Mouse (Mus musculus) frontal cortex, postnatal 10 days (tissue): Measurements from ENCODE around the gene Hist1h4f.

Source experiments
- DNase-seq, 2 experiments: peaks; one replicate each; pipeline ENCODE4 v3.0.0; 2022; ENCODE audit warnings: low spot score in 2 of 2, mixed read lengths in 1 of 2

The Hist1h4f gene

DNA sequence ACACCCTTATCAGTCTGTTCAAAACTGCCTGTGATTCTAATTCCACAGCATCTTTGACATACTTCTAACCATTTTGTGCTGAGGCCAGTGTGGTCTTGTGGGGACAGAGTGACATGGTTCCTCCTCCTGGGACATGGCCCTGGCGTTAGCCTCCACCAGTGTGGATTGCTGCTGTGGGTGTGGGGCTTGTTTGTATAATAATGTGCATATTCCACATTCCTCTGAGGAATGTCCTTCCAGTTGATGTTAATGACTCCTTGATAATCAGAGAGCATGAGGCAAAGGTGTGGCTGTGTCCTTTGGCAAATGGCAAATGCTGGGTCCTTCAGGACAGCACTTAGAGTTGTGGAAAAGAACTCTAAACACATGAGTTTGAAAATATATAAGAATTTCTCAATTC lies 37.9 kb downstream of the Hist1h4f start:
- DNase-seq: no peak

DNA sequence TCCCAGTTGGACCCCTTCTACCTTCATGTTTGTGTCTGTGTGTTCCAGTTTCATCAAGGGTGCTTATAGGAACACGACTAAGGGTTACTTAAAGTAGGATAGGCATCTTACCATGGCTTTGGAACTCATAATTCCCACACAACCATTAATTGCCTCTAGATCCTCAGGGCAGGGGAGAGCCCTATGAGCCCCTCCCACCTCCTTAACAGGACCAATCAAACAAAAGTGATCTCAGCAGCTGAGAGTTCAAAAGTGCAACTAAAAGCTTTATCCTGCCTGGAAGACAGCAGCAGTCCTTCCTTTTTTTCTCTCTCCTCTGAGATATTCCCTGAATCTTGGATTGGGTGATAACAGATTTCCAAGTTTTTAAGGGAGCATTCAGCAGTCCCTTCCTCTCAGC lies 41.3 kb downstream of the Hist1h4f start:
- DNase-seq: no peak

DNA sequence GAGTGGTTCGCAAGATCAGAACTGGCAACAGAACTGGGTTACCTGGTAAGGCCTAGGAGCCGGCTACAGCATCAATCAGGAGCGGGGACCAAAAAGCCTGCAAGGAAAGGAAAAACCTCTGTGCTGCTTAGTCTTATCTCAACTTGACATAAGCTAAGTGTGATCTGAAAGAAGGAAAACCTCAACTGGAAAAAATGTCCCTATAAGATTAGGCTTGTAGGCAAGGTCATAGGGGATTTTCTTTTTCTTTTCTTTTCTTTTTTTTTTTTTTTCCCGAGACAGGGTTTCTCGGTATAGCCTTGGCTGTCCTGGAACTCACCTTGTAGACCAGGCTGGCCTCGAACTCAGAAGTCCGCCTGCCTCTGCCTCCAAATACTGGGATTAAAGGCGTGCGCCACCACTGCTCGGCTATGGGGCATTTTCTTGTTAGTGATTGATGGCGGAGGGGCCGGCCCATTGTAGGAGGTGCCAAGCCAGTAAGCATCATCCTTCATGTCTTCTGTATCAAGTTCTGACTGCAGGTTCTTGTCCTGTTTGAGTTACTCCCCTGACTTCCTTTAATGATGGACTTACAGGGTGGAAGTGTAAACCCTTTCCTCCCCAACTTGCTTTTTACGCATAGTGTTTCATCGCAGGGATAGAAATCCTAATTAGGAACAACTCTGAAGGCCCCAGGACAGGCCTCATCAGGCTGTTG lies 44.5 kb downstream of the Hist1h4f start:
- DNase-seq: no peak

DNA sequence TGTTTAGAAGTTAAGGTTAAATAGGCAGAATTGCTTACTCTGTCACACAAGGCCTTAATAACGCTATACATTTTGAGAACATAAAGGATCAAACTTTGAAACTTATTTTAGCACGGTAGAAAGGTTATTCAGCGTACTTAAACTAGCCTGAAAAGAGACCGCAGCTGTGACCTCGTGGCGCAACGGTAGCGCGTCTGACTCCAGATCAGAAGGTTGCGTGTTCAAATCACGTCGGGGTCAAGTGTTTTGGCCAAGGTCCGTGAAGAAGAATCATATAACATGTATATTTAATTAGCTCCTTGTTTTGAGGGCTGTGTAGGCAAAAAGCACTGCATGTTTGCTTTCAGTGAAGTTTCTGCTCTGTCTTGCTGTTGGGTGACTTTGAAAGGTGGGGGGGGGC lies 45.1 kb downstream of the Hist1h4f start:
- no peak for DNase-seq

DNA sequence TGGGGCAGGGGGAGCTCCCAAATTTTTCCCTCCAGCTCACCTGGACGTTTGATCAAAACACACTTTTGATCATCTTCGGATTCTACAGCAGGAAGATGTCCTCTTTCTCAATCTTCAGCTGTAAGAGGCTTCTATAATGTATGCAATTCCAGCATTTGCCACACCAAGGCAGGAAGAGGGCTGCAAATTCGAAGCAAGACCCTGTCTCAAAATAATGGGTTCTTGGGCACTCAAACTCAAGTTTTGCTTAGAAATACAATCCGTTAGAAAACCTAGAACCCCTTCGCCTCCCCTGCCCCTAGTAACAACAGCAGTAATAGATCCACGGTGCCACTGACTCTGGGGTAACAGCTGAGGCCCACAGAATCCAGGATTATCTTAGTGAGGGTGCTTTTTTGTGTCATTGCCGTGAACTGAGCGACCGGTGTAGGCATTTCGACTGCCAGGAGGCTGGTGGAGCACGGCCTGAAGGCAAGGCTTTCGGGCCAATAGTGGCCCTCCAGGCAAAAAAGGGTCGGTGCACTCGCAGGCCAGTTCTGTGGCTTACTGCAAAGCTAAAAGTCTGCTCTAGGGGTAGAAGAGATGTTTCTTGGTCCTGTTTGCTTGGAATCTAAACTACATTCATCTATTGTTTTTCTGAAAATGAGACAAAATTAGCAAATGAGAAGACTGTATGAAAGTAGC lies 45.6 kb downstream of the Hist1h4f start:
- DNase-seq: no peak

DNA sequence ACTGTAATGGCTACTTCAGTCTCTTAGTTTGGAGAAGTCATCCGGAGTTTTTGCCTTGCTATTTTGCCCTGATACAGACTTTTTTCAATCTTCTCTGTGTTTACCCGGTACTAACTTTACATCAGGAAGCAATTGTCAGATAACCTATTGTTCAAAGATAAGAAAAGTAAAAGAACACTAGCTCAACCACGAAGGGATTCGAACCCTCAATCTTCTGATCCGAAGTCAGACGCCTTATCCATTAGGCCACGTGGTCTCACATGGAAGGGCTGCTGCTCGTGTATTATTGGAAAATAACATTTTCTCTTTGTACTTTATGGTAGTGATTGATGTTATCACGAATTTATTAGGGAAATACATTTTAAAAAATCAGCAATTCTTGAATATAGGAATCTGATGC lies 47.7 kb downstream of the Hist1h4f start:
- peak in 1 of 2 experiments; percentile 38 for DNase-seq

DNA sequence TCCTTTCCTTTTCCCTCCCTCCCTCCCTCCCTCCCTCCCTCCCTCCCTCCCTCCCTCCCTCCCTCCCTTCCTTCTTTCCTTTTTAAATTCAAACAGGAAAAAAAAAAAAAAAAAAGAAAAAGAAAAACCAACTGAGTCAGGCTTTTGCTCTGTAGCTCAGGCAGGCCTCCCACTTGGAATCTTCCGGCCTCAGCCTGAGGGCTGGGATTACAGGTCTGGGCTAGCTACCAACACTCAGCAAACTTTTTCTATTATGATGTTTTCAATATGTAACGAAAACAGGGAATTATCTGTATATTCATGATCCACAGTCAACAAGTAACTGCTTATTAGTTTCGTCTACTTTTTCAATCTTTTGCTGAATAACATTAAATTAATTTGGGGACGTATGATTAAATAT lies 48.5 kb downstream of the Hist1h4f start:
- DNase-seq: no peak

DNA sequence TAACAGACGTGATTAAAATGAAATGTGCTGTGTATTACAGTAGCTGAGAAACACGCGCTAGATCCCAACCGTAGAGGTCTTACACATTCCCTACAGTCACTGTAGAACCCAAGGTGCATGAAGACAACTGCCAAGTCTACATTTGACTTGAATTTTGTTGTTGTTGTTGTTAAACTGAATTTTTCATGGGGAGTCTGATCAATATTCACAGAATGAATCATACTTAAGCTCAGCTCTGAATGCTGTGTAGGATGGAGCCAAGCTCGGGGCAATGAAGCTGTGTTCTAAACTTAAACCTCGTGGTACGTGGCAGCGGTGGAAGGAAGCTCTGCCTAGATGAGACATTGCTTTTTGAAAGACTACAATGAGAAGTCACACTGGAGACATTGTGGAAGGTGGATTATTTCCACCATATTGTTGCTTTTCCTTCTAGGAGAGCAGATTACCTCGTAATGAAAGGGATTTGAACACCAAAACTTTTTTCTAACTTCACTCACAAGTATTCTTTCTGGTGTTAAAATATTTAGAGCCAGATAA lies 49.3 kb downstream of the Hist1h4f start:
- DNase-seq: no peak

DNA sequence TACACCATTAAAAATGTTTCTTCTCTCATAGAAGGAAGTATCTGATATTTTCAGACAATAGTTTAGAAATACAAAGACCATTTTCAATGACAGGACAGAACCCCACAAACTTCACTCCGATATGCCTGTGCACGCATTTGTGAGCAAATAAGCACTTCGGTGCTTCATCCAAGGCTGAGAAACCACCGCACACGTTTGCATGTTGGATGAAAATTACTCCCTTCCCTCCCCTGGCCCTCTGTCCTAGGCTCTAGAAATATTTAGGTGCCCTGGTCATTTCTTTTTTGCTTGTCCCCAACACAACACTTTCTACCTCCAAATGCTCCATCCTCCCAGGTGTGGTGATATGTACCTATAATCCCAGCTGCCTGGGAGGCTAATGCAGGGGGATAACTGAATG lies 49.9 kb downstream of the Hist1h4f start:
- no peak for DNase-seq
